Mouse (Mus musculus) thymus, adult 2 months (tissue): ENCODE measurements around the gene 1700013G24Rik. TPM values are rescaled to one million over a fixed set of nuclear protein-coding genes. Genes with fewer than 3 reads are reported as not detected.

ENCODE experiments used
- DNase-seq: peaks from one replicate; pipeline ENCODE4 v3.0.0; 2021
- H3K27ac ChIP-seq: fragments of 200-500 bp; 2 replicates; pipeline ENCODE4 v1.5.1; 2012; ENCODE audit warnings: low read length, control low read depth; ENCODE audit not compliant: control insufficient read depth, insufficient read depth
- H3K27me3 ChIP-seq: fragments of 200-500 bp; 2 replicates; pipeline ENCODE4 v1.6.1; 2012; ENCODE audit warnings: mild to moderate bottlenecking, low read length, moderate library complexity, mixed read lengths; ENCODE audit not compliant: control insufficient read depth, insufficient read depth
- H3K36me3 ChIP-seq: fragments of 200-500 bp; 2 replicates; pipeline ENCODE4 v1.6.1; 2012; ENCODE audit warnings: mild to moderate bottlenecking, low read length, moderate library complexity; ENCODE audit not compliant: control insufficient read depth, insufficient read depth
- H3K4me1 ChIP-seq: fragments of 200-500 bp; replicated peaks from 2 replicates; pipeline ENCODE4 v1.6.1; 2012; ENCODE audit warnings: low read length; ENCODE audit not compliant: control insufficient read depth, insufficient read depth
- H3K4me3 ChIP-seq: fragments of 200-500 bp; 2 replicates; pipeline ENCODE4 v1.5.1; 2012; ENCODE audit warnings: mild to moderate bottlenecking, low read length, control low read depth, moderate library complexity; ENCODE audit not compliant: control insufficient read depth, insufficient read depth
- CTCF ChIP-seq: fragments of 200-500 bp; IDR thresholded peaks from 2 replicates; pipeline ENCODE4 v1.5.1; 2012; ENCODE audit warnings: mild to moderate bottlenecking, control low read depth, low read length, moderate library complexity, borderline replicate concordance; ENCODE audit not compliant: control insufficient read depth, poor library complexity, insufficient read depth; ENCODE audit errors: extremely low read depth
- POLR2A ChIP-seq: fragments of 200-500 bp; IDR thresholded peaks from 2 replicates; pipeline ENCODE4 v1.6.1; 2012; ENCODE audit warnings: mild to moderate bottlenecking, low read length, control low read depth, moderate library complexity; ENCODE audit not compliant: control insufficient read depth, poor library complexity, insufficient read depth; ENCODE audit errors: extremely low read depth
- WGBS: fragments of 180-500 bp; shearing (Covaris S2); methylation state at CpG from one replicate; pipeline ENCODE4 v1.1.7; 2018; 5-methylcytosine and 5-hydroxymethylcytosine counted together
- polyA plus RNA-seq: library from polyadenylated mRNA; depleted of rRNA; stranded (reverse); fragments of >200 nt; gene quantifications from 2 replicates; pipeline ENCODE4 v1.2.3, GENCODE M21; 2012

Gene 1700013G24Rik
- polyA plus RNA-seq, 1 experiment: 0.22 TPM

- no peaks in the 10 kb centered on the region for H3K27me3 ChIP-seq
- TF ChIP-seq POLR2A (no peak), CTCF (no peak)
- no peak overlapping the region for H3K4me3 ChIP-seq
- no peaks in the 10 kb centered on the region for H3K36me3 ChIP-seq
- no peak for DNase-seq
- peaks cover 4% of the 10 kb centered on the region for H3K4me1 ChIP-seq
- WGBS: 94% methylated on average over 11 of the region's 11 CpGs
- H3K27ac ChIP-seq: no peak overlapping the region
These were observed 39.5 kb downstream of the 1700013G24Rik start for GRCm38 (mm10) chr4:137492563-137492962.

GRCm38 (mm10) chr4:137493187-137493586 lies 40.1 kb downstream of the 1700013G24Rik start:
- H3K27ac ChIP-seq: no peak overlapping the region
- no peak for TF ChIP-seq POLR2A
- no peak for TF ChIP-seq CTCF
- 91% methylated on average over 4 of the region's 4 CpGs for WGBS
- no peaks in the 10 kb centered on the region for H3K36me3 ChIP-seq
- no peak overlapping the region for H3K4me3 ChIP-seq
- no peaks in the 10 kb centered on the region for H3K27me3 ChIP-seq
- H3K4me1 ChIP-seq: peaks cover 10% of the 10 kb centered on the region
- no peak for DNase-seq

GRCm38 (mm10) chr4:137494751-137495500 lies 41.8 kb downstream of the 1700013G24Rik start:
- no peak overlapping the region for H3K27ac ChIP-seq
- TF ChIP-seq CTCF (no peak), POLR2A (no peak)
- H3K27me3 ChIP-seq: no peaks in the 10 kb centered on the region
- H3K4me1 ChIP-seq: peaks cover 12% of the 10 kb centered on the region; the same call in 1 of the 2 replicates
- H3K36me3 ChIP-seq: no peaks in the 10 kb centered on the region
- 77% methylated on average over 19 of the region's 19 CpGs for WGBS
- no peak overlapping the region for H3K4me3 ChIP-seq
- DNase-seq: no peak

GRCm38 (mm10) chr4:137495501-137496100 lies 42.5 kb downstream of the 1700013G24Rik start:
- WGBS: 84% methylated on average over 6 of the region's 6 CpGs
- peaks cover 12% of the 10 kb centered on the region; the same call in 1 of the 2 replicates for H3K4me1 ChIP-seq
- TF ChIP-seq POLR2A: no peak
- TF ChIP-seq CTCF: no peak
- no peaks in the 10 kb centered on the region for H3K27me3 ChIP-seq
- DNase-seq: no peak
- H3K27ac ChIP-seq: no peak overlapping the region
- H3K36me3 ChIP-seq: no peaks in the 10 kb centered on the region
- H3K4me3 ChIP-seq: no peak overlapping the region

GRCm38 (mm10) chr4:137497367-137497766 lies 44.3 kb downstream of the 1700013G24Rik start:
- WGBS: 94% methylated on average over 5 of the region's 5 CpGs
- no peak for DNase-seq

GRCm38 (mm10) chr4:137497892-137498722 lies 45.0 kb downstream of the 1700013G24Rik start:
- DNase-seq: no peak
- no peak overlapping the region for H3K4me3 ChIP-seq
- no peaks in the 10 kb centered on the region for H3K27me3 ChIP-seq
- H3K36me3 ChIP-seq: no peaks in the 10 kb centered on the region
- TF ChIP-seq CTCF: no peak
- TF ChIP-seq POLR2A: no peak
- peaks cover 13% of the 10 kb centered on the region for H3K4me1 ChIP-seq
- H3K27ac ChIP-seq: no peak overlapping the region
- WGBS: 65% methylated on average over 9 of the region's 9 CpGs

More at GRCm38 (mm10) chr4:137497367-137497766, 44.3 kb downstream of the 1700013G24Rik start:
- no peak overlapping the region for H3K4me3 ChIP-seq
- H3K36me3 ChIP-seq: no peaks in the 10 kb centered on the region
- H3K4me1 ChIP-seq: peaks cover 12% of the 10 kb centered on the region; the same call in 1 of the 2 replicates
- TF ChIP-seq CTCF (no peak), POLR2A (no peak)
- H3K27me3 ChIP-seq: no peaks in the 10 kb centered on the region
- no peak overlapping the region for H3K27ac ChIP-seq
